Mouse (Mus musculus) kidney, postnatal 36 days (tissue): ENCODE results near the gene Cfap97.
"Not testable (repeated sequence)": the region's sequence is repeated elsewhere in the genome, so short reads cannot be mapped to it uniquely, and the experiment has no call there.

ENCODE experiments used
- DNase-seq, 2 experiments: peaks; one replicate each; pipeline ENCODE4 v3.0.0; 2021 to 2022; ENCODE audit warnings: mixed read lengths in 2 of 2

Gene Cfap97

DNA sequence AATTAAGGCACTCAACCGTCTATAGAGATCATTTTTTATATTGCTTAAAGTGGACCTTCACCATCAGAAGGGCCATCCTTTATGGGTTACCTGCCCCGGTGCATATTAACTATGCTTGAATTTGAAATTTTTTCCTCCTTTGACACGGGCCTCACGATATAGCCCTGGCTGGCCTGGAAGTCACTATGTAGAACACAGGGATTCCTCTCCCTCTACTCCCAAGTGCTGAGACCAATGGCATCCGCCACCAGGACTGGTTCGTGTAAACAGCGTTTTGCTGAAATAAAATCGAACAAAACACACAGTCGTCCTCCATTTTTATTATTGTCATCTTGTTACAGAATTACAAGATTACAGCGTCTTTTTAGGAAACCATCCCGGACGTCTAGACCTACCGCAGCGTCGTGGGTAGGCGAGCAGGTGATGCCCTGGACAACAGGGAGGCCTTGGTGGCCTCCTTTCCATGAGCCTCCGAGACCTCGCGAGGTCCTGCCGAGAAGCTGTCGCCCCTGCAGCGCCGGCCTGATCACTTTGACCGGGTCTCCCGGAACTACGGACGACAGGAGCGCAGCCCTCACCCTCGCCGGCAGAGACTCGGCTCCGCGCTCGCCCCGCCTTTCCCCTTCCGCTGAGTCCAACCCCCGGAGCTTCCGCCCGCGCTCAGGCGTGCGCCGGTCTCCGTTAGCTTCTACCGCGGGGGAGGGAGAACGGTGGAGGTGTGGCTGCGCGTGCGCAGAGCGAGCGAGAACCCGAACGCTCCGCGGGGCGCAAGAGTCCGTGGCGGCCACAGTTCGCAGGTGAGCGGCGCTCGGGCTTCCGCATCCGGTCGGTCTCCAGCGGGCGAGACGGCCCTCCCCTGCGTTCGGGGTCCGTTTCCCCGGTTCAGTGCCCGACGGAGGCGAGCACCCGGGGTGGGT is 11.6 kb downstream of the Cfap97 start:
- DNase-seq: peak; percentile 98

DNA sequence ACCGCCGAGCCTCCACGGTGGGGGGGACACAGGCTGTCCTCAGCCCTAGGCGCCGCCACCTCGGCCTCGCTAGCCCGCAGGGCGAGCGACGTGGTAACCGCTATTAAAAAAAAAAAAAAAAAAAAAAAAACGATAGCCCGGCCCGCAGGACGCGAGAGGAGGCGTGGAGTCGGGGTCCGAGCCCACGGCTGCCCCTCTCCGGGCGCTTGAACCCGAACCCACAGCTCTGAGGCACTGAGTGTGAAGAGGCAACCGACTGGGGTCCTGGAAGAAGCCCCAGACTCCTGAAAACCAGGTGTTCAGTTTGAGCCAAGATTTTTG is 12.3 kb downstream of the Cfap97 start:
- DNase-seq: no peak

DNA sequence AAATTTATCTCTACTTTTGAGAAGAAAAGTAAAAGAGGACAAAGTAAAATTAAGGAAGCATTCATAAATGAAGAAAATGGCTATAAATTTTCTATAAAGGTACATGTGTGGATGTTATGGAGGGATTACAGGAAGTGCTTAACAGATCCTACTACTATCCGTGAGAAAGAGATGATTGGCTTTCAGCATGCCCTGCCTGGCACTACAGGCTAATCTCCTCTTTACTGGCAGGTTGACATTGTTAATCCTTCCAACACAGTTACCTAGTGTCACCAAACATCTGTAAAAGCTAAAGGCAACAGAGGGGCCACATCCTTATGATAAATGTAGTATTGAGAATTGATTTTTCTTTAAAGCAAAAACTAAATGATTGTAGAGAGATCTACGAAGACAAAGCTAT is 22.1 kb downstream of the Cfap97 start:
- DNase-seq: no peak

DNA sequence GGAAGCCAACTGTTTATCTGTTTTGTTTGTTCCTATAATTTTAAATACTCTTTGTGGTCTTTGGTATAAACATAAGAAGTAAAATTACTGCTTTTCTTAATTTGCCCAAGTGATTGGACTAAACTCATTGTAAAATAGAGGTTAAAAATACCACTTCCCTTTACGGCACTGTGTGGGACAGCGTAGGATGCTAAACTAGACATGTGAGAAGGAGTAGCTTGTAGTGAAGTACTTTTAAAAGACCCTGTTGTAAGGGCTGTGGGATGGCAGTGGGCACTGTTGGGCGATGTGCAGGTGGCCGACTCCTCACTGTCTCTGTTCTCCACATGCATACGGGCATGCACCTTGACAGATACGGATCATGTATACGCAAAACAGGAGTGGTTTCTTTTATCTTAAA is 28.6 kb downstream of the Cfap97 start:
- no peak for DNase-seq

DNA sequence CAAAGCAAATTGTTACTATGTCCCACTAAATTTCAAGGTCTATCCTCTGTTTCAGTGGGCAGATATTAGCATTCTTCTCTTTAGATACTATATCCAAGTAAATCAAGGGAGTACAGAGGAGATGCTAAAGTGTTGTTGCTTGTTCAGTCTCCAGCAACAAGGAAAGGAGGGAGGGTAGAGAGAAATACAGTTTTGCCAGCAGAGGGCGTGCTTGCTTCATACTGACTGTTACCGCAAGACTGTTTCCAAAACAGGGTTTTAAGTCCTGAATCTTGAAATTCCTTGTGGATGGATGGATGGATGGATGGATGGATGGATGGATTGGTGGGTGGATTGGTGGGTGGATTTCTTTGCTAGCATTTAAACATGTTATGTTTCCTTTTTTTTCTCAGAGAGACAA is 33.8 kb downstream of the Cfap97 start:
- DNase-seq: peak; percentile 58 to 80

DNA sequence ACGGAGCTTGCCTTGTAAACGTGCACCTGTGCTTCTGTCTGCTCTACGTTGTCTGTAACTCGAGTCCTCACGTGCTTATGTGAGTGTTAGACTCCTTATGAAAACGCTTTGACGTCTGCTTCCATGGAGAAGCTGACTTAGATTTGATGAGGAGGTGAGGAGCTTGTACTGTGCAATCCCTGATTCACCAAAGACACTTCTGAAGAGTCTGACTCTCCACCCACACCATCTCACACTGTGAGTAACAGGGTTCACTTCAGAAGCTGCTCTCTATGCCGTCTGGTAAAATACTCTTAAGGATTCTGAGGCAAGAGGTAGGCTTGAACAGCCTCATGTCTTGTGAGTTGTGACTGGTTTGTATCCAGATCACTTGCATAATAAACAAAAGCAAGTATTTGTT is 41.5 kb downstream of the Cfap97 start:
- no peak for DNase-seq

DNA sequence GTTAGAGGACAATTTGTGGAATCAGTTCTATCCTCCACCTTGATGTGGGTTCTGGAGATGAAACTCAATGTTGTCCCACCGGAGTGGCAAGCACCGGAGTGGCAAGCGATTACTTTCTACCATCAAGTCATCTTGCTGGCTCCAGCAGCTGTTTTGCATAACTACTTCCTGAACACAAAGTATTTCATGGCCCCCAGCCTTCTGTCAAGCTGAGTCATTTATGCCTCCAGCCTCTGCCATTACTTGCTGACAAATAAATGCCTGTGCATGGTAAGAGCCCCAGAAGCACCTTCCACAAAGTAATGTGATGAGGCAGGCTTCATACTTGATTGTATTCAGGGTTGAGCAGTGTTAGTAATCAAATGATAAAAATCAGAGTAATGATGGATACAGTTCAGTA is 45.3 kb downstream of the Cfap97 start:
- DNase-seq: no peak

DNA sequence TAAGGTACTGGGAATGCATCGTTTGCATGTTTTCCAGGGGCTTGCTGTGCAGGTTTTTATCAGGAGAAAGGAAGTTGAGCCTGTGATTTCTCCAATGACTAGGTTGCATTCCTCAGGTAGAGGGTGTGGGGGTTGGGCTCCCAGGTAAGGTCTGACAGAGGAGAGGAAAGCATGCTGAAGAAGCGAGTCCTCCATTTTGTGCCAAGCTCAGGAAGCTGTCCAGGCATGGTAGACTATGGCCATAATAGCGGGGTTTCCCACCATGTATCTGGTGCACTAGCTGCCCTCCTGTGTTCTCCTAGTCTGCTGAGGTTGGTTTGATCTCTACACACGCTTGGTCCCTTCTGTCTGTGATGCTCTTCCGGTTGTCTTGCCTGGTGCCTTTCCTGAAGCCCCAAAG is 46.1 kb downstream of the Cfap97 start:
- no peak for DNase-seq

DNA sequence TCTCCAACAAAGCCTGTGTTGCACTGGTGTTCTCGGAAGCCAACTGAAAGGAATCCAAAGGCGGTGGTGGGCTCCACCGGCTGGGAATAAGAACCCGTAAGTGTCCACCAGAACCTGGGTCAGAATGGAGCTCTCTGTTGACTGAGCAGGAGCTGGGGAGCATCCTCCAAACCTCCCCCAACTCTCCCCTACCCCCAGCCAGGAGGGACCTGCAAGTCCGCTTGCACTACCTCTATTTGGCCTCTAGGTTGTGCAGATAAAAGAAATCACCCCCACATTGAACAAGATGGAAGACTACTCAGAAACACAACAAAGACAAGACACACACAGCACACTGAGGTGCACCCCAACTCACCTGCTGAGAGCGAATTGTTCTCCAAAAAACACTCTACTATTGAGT is 50.8 kb downstream of the Cfap97 start:
- DNase-seq: no peak

DNA sequence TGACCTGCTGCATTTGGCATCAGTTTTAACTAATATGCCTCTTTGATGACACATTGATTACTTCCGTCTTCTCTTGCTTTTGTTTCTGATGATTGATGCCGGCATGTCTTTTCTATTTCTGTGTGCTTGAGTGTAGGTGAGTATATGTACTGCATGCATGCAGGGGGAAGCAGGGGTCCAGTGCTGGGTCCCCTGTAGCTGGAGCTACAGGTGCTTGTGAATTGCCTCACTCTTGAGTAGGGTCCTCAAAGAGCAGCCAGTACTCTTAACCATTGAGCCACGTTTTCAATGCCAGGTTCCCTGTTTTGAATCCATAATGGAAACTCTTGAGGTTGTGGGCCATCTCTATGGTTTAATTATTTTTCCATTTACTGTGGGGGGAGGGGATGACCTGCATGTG is 52.7 kb downstream of the Cfap97 start:
- DNase-seq: no peak

DNA sequence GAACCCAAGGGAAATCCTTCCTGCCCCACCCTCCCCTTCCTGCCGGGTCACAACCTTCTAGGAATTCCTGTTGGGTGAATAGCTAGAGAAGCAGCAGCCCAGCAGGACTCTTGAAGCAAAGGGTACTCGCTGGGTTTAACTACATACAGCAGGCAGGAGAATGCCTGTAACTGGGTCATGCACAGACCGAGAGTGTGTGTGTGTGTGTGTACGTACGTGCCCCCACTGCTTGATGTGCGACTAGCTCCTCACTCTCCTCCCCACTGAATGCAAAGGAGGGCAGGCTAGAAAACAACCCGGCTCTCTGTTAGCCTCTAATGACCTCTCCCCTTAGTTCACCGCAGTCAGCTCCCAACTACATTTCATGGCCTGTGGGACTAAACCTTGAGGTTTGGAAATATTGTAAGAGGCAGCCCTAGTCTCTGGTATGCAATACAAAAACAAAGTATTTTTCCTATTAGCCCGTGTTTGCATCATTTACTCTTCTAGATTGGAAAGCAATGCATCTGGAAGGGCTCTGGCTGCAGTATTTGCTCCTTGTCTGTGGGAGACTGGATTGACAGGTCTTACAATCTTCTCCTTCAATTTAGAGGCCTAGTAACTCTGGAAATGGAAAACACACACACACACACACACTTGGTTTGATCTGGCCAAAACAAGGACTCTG is 53.5 kb downstream of the Cfap97 start:
- no peak for DNase-seq

DNA sequence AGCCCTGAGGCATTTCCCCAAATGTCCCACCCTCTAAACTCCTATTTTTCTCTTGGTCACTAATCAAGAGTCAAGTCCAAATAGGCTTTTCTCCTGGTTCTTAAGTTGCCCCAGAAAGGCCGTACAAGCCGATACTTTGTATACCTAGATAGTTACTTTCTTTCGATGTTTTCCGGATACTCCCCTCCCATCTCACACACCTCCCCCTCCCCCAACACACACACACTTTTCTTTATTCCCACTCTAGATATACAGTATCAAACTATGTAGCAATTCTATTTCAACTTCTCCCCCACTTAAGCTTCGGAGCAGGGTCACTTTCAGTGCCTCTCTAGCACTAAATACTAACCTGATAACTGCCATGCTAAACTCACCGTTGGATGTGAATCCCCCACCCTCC is 54.5 kb downstream of the Cfap97 start:
- DNase-seq: no peak

DNA sequence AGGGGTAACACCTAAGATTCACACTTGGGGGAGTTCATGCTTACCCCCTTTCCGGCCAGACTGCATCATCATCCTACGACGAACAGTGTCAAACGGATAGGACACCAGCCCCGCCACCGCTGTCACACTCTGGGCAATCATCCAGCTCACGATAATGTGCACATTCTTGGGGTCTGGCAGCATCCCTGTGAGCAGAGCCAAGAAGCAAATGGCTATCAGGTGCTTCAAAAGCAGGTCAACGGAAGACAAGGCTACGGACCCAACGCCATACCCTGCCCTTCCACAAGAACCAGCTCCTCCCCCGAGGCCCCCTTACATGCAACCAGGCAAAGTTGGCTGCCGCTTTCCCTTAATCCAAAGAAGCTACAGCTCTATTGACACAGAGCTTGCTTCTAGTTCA is 56.8 kb downstream of the Cfap97 start:
- DNase-seq: no peak

DNA sequence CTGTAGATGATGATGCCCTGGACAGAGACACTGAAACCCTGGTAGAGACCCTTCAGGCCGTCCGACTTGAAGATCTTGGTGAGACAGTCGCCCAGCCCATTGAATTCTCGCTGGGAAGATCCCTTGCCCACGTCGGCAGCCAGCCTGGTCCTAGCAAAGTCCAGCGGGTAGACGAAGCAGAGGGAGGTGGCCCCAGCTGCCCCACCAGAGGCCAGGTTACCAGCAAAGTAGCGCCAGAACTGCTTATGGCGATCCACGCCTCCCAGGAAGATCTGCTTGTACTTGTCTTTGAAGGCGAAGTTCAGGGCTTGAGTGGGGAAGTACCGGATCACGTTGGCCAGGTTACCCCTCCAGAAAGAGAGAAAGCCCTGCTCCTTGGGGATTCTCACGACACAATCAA is 57.5 kb downstream of the Cfap97 start:
- peak in 1 of 2 experiments; percentile 32 for DNase-seq

DNA sequence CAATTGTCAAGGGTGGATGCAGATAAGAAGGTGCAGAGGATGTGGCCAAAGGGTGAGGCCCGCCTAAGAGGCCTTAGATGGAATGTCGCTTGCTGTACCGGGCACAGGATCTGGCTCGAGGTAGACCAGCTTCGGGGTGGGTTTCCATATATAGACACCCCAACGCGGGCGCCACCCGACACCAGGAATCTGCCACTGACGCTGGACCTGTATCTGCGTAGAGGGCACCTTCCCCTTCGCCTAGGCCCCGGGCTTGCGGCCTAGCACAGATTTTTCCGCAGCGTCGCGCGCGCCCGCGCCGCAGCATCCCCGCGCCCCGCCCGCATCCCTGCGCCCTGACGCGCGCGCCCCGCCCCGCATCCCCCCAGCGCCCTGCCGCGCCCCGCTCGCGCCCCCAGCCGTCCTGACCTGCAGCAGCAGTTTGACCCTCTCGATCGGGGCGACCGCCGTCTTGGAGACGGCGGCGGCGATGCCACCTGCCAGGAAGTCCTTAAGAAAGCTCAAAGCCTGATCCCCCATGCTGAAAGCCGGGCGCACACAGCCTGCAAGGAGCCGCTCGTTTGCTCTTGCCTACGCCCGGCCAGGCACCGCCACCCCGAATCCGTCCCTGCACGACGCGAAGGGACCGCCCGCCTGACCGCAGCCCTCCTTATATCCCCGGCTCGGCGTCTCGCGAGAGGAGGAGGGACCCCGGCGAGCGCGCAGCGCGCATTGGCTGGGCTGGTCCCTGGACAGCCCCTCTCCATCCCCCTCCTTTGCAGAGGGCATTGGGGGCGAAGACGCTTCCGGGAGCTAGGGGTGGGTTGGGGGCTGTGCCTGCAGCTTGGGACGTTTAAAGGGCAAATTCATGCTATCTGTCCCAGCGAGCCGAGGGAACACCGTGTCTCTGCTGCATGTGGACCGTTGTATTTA is 59.1 kb downstream of the Cfap97 start, which contains the start of gene Slc25a4:
Gene Slc25a4, minus strand, starts transcription at position 881 of the 912 bp plus-strand sequence.
- peak; percentile 96 to 98 for DNase-seq

DNA sequence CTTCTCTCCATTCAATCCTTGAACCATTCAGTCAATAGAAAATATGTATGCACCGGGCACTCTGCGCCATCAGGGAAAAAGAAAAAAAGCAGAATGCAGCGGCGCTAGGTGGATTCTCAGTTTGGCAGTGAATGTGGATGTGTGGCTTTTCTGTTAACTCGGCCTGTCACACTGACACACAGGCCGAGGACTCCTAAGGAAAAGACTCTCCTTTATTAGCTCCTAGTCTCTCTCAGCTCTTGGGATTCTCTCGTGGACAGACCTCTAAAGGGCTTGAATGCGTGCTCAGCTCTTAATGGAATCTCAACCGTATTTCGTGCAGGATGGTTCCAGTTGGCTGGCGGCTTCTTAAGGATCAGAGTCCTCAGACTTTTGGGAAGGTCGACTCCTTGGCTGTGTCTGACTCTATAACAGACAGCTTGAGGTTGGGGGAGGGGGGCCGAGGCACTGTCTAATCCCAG is 60.1 kb downstream of the Cfap97 start:
- peak; percentile 77 to 81 for DNase-seq

DNA sequence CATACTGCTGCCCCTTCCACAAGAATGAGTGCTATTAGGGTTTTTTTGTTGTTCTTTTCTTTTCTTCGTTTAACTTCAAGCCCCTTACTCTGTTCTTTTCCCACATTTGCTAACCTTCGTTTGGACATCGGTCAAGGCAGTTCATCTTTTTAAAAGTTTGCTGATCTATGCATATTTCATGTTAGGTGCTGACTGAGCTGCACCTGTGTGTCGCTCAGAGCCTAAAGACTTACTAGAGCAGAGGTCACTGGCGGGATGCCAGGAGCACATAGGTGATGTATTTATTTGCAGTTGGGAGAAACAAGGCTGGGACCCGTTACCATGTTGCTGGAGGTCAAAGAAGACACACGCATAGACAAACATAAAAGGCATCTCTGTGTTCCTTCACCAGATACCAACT is 60.6 kb downstream of the Cfap97 start:
- peak; percentile 76 to 81 for DNase-seq

DNA sequence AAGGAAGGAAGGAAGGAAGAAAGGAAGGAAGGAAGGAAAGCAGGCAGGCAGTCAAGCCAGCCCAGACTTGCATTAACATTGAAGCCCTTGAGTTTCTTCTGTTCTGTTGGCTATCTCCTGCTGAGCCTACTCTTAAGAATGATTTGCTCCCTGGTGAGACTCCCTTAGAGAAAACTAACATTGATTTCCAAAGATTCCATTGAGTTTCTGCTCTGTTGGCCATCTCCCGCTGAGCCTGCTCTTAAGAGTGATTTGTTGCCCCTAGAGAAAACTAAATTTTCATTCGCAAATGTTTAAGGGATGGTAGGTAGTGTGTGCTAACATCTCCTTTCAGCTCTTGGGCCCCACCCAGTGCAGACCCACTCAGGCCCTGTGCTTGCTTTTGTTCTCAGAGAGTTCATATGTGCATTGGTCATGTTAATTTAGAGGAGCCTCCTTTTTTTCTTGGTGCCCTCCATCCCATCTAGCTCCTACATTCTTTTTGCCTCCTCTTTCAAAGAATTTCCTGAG is 62.5 kb downstream of the Cfap97 start:
- DNase-seq: no peak

DNA sequence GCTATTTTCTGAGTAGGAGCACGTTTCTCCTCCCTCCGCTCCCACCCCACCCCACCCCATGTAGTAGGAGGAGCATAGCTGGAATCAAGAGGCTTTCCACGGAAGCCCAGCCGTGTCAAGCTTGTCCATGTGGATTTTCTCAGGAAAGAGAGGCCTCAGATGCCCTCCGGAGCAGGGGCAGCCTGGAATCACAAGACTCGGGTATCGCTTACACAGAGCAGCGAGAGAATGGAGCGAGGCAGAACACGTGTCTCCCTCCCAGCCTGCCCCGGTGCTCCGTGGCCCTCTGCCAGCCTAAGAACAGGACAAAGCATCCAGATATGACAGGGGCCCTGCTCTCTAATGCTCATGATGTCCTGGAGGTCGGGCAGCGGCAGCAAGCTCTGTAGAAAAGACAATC is 65.3 kb downstream of the Cfap97 start:
- DNase-seq: peak; percentile 81 to 84

DNA sequence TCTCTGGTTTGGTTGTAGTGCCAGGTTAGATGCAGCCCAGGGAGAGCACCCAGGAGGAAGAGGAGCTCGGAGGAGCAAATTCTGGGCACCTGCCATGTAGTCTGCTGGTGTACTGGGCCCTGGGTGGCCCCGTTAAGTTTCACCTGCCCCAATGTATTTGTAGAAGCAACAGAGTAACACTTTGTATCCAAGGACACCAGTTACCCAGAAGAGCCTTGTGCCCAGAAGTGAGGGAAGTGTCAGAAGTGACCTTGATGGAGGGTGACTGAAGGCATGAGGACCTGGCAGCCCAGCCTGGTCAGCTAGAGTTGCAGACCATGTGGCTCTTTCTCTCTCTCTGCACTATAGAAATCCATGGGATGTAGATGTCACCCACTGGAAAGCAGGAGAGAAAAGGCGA is 69.0 kb downstream of the Cfap97 start:
- DNase-seq: no peak

DNA sequence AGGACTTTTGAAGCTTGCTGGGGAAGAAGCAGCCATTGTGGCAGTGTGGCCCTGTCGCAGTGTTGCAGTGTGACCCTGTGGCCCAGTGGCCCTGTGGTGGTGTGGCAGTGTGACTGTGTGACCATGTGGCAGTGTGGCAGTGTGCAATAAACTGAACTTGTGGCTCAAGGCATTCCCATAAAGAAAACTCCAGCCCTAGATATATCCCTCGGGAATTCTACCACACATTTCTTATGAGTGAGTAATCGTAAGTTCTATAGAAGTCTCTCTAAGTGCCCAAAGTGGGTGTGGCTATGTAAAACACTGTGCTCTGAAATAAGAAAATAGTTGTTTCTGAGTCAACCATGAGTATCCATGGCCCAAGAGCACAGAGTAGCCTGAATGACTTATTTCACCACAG is 73.9 kb downstream of the Cfap97 start:
- no peak for DNase-seq

DNA sequence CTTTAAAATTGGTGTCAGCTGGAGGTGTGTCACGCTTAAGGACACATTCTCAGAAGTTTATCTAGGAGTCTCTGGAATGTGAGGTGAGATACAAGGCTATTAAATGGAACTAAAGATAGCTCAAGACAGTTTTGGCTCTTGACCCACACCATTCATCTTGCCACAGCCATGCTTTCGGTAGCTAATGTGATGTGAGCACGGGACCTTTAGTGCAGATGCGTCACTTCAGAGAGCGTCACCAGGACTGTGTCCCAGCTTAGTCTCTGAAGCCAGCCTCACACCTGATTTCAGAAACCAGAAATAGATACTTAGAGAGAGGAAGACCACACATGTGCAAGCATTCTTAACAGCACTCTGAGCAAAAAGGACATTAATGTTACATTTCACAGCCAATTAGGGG is 75.1 kb downstream of the Cfap97 start:
- no peak for DNase-seq

DNA sequence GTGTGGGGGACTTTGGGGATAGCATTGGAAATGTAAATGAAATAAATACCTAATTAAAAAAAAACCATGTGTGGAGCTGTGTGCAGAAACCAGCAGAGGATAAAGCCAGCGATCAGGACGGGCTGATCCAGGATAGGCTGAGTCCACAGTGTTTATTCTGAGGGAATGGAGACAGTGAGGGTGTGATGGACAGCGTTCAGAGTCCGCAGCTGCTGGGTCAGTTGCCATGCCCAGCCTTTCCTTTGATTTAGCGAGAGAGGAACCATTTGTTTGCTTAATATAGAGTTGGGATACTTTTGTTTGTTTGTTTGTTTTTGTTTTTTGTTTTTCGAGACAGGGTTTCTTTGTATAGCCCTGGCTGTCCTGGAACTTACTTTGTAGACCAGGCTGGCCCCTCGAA is 80.4 kb downstream of the Cfap97 start:
- DNase-seq: not testable (repeated sequence)
